ENCODE assay signal across 30 mouse cellular contexts in the genomic region with DNA sequence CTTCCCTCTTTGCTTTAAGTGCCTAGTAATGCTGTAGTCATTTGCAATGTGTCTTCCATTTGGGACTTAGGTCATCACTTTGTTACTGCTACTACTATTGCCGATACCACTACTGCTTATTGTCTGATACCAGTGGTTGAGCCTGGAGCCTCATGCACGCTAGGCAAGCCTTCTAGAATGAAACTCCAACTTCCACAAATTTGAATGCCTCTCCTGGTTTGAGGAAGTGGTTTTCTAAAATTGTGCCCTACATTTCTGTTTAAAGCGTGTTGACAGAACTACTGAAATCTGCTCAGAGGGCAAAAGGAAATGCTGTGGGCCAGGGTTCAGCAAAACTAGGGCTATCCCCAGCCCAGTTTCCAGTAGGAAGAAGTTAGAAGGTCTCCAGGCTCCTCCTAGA.
DNase-seq lines count a peak whose midpoint lies in the region; ATAC-seq and TF ChIP-seq lines count a peak whose summit lies in the region.
"Had no signal": no experiment of that assay in that cellular context is flagged by ENCODE, and none has a peak within 500 bp of the region (broad histone marks: within the 10 kb centered on the region; RNA-seq: fewer than 3 reads in every experiment).

No protein-coding gene starts in this region.

- H3K79me2 ChIP-seq in CH12.LX (replicated peaks; ENCODE audit: control insufficient read depth, extremely low read depth, insufficient read depth, poor library complexity, severe bottlenecking), result no peaks in the 10 kb centered on the region

- peaks cover 35 to 76% of the 10 kb centered on the region in 2 experiments for H3K36me3 ChIP-seq in CH12.LX (replicated peaks in 1 of 2; ENCODE audit: control insufficient read depth in 1 of 2, insufficient read depth in 1 of 2, low read length in 1 of 2)

- H3K27me3 ChIP-seq in CH12.LX (replicated peaks), result no peaks in the 10 kb centered on the region
- H3K27me3 ChIP-seq: embryonic facial prominence, embryonic 13.5 days; forebrain, embryonic 15.5 days; hindbrain, embryonic 12.5 days; intestine, embryonic 15.5 days; limb, embryonic 13.5 days; neural tube, embryonic 12.5 days had no signal

- TF ChIP-seq CTCF in CH12.LX (conservative IDR thresholded peaks at IDR 0.05 in 1 of 2, IDR thresholded peaks at IDR 0.05 in 1 of 2; ENCODE audit: low read depth in 2 of 2, low read length in 2 of 2), result no peak
- TF ChIP-seq CTCF in gastrocnemius, adult 2 months (IDR thresholded peaks at IDR 0.05), result no peak

- TF ChIP-seq POLR2A in CH12.LX (IDR thresholded peaks at IDR 0.05; ENCODE audit: low read depth, low read length), result no peak

- H3K4me1 ChIP-seq in CH12.LX (ENCODE audit: control insufficient read depth in 1 of 2, insufficient read depth in 2 of 2), result peaks cover 46 to 58% of the 10 kb centered on the region in 2 experiments
- H3K4me1 ChIP-seq: embryonic facial prominence, embryonic 13.5 days; forebrain, embryonic 10.5 days; hindbrain, embryonic 12.5 days; intestine, embryonic 15.5 days; limb, embryonic 13.5 days; neural tube, embryonic 12.5 days had no signal

- intact Hi-C loops in gastrocnemius, adult 2 months (cut with DNase I), result no loop called here
- intact Hi-C loops in gastrocnemius, postnatal 36 days (cut with DNase I), result no loop called here

- peak overlapping the region; percentile 89 for H3K27ac ChIP-seq in CH12.LX (ENCODE audit: insufficient read depth, low read depth)
- H3K27ac ChIP-seq in gastrocnemius, adult 2 months, result no peak overlapping the region
- H3K27ac ChIP-seq: embryonic facial prominence, embryonic 13.5 days; forebrain, embryonic 10.5 days; forebrain, embryonic 15.5 days; hindbrain, embryonic 12.5 days; hindbrain, postnatal 0 days; intestine, embryonic 15.5 days; limb, embryonic 13.5 days; liver, embryonic 14.5 days; neural tube, embryonic 12.5 days had no signal

- no peak overlapping the region for H3K4me3 ChIP-seq in CH12.LX (replicated peaks in 1 of 3; ENCODE audit: low read depth in 2 of 3, low read length in 2 of 3, poor library complexity in 1 of 3)
- no peak overlapping the region for H3K4me3 ChIP-seq in gastrocnemius, adult 2 months
- H3K4me3 ChIP-seq: embryonic facial prominence, embryonic 13.5 days; forebrain, embryonic 10.5 days; forebrain, embryonic 15.5 days; hindbrain, embryonic 12.5 days; intestine, embryonic 15.5 days; limb, embryonic 13.5 days; myocyte; neural tube, embryonic 12.5 days had no signal

- H3K9ac ChIP-seq in CH12.LX (ENCODE audit: insufficient read depth, low read depth), result no peak overlapping the region
- H3K9ac ChIP-seq: embryonic facial prominence, embryonic 13.5 days; forebrain, embryonic 15.5 days; hindbrain, embryonic 12.5 days; intestine, embryonic 15.5 days; limb, embryonic 13.5 days; liver, embryonic 14.5 days; lung, embryonic 14.5 days; neural tube, embryonic 12.5 days had no signal

- H3K9me3 ChIP-seq in CH12.LX (replicated peaks; ENCODE audit: low read length), result no peaks in the 10 kb centered on the region
- H3K9me3 ChIP-seq: embryonic facial prominence, embryonic 13.5 days; forebrain, embryonic 10.5 days; forebrain, embryonic 15.5 days; G1E; hindbrain, embryonic 12.5 days; intestine, embryonic 15.5 days; limb, embryonic 13.5 days; neural tube, embryonic 12.5 days had no signal

- DNase-seq in A20 (ENCODE audit: low read depth, low spot score) (peak; percentile 8), CH12.LX (ENCODE audit: extremely low read depth) (peak; percentile 77)
- no peak for DNase-seq in gastrocnemius, adult 2 months
- DNase-seq in gastrocnemius, postnatal 36 days, result no peak
- no peak for DNase-seq in kidney, postnatal 14 days
- DNase-seq: adrenal gland, adult 8-10 months; cerebellum, adult 11 months; cerebellum, adult 9-10 months; cerebellum, postnatal 36 days; heart, postnatal 14 days; kidney, adult 9 months; kidney, postnatal 10 days; lung, embryonic 14.5 days; lung, postnatal 14 days; midbrain, embryonic 14.5 days; right cerebral cortex, adult 18-20 months; thymus, postnatal 14 days had no signal

- in situ Hi-C loops in CH12.LX (cut with MboI; ENCODE audit: low pct_ligation_motif_present, low pct_unique_long_range_greater_than_20kb, low sequenced_read_pairs), result no loop called here

- H3K4me2 ChIP-seq in CH12.LX (ENCODE audit: insufficient read depth, low read depth, poor library complexity, severe bottlenecking), result peak overlapping the region; percentile 32; the same call in 1 of the 2 replicates
- H3K4me2 ChIP-seq: embryonic facial prominence, embryonic 13.5 days; forebrain, embryonic 15.5 days; hindbrain, embryonic 12.5 days; intestine, embryonic 15.5 days; limb, embryonic 13.5 days; lung, embryonic 14.5 days; neural tube, embryonic 12.5 days had no signal

- no peak; the same call in 1 of the 2 replicates for TF ChIP-seq RAD21 in CH12.LX (IDR thresholded peaks at IDR 0.05; ENCODE audit: low read depth, low read length)

- peak; percentile 86 for TF ChIP-seq EP300 in CH12.LX (IDR thresholded peaks at IDR 0.05; ENCODE audit: low read length)

- dilution Hi-C loops in CH12.LX (cut with MboI; ENCODE audit: extremely low pct_ligation_motif_present, extremely low pct_unique_long_range_greater_than_20kb, low sequenced_read_pairs), result no loop called here

- peak; percentile 77 to 91 for ATAC-seq in hematopoietic stem cell, adult 5-6 weeks (replicated peaks in 1 of 2; ENCODE audit: insufficient read depth in 1 of 2, low FRiP score in 2 of 2, low TSS enrichment in 1 of 2, low read depth in 1 of 2, poor library complexity in 2 of 2, severe bottlenecking in 2 of 2)
- peak; percentile 52 for ATAC-seq in monocyte, adult 5-6 weeks (replicated peaks; ENCODE audit: insufficient number of reproducible peaks, low FRiP score, low TSS enrichment, poor library complexity, severe bottlenecking)
- ATAC-seq: forebrain, embryonic 15.5 days; intestine, embryonic 15.5 days had no signal

TF ChIP-seq in CH12.LX, 34 proteins besides CTCF, POLR2A, EP300 and RAD21:
- peak; percentile 74 for TF ChIP-seq ETS1 (conservative IDR thresholded peaks at IDR 0.05; ENCODE audit: low read depth, low read length)
- TF ChIP-seq IRF4 (IDR thresholded peaks at IDR 0.05; ENCODE audit: low read depth, low read length), result peak; percentile 81
- TF ChIP-seq SIN3A (IDR thresholded peaks at IDR 0.05; ENCODE audit: low read length), result peak; percentile 52; the same call in 1 of the 2 replicates
- peak; percentile 80 for TF ChIP-seq MEF2A (IDR thresholded peaks at IDR 0.05; ENCODE audit: borderline replicate concordance, low read depth, low read length)
- 0 out of 2 replicates have a peak, but pooled peaks have one; percentile 9 for TF ChIP-seq MAFK (IDR thresholded peaks at IDR 0.05; ENCODE audit: insufficient replicate concordance, low read length)
- TF ChIP-seq TBP (conservative IDR thresholded peaks at IDR 0.05; ENCODE audit: low read depth, low read length), result 0 out of 2 replicates have a peak, but pooled peaks have one; percentile 23
- peak; percentile 72 for TF ChIP-seq BHLHE40 (IDR thresholded peaks at IDR 0.05; ENCODE audit: low read depth, low read length)
- peak; percentile 31; the same call in 1 of the 2 replicates for TF ChIP-seq TCF12 (IDR thresholded peaks at IDR 0.05; ENCODE audit: low read depth, low read length)
- peak; percentile 75 for TF ChIP-seq MYC (IDR thresholded peaks at IDR 0.05; ENCODE audit: low read depth, low read length)
- peak; percentile 21; the same call in 1 of the 2 replicates for TF ChIP-seq JUN (IDR thresholded peaks at IDR 0.05; ENCODE audit: insufficient read depth, low read depth, low read length)
- no peak for TF ChIP-seq E2F4 (IDR thresholded peaks at IDR 0.05; ENCODE audit: insufficient replicate concordance, low read depth, low read length)
- TF ChIP-seq MXI1 (IDR thresholded peaks at IDR 0.05; ENCODE audit: low read depth, low read length), result 0 out of 2 replicates have a peak, but pooled peaks have one; percentile 18
- TF ChIP-seq MAX (IDR thresholded peaks at IDR 0.05; ENCODE audit: low read length), result peak; percentile 19; the same call in 1 of the 2 replicates
- no peak for TF ChIP-seq MAZ (IDR thresholded peaks at IDR 0.05; ENCODE audit: low read depth, low read length)
- TF ChIP-seq POLR2AphosphoS2 (IDR thresholded peaks at IDR 0.05; ENCODE audit: low read depth, low read length), result no peak

Comparison
In these comparisons a context has a peak if more than half of its experiments do, and no peak if none do; other contexts are left out.
1. DNase-seq: peak in A20 (single experiment) and CH12.LX (single experiment); none in gastrocnemius, adult 2 months (single experiment), gastrocnemius, postnatal 36 days (0 of 2) and kidney, postnatal 14 days (single experiment).